Mouse (Mus musculus): Measurements from ENCODE around the gene Diaph3.

DNA sequence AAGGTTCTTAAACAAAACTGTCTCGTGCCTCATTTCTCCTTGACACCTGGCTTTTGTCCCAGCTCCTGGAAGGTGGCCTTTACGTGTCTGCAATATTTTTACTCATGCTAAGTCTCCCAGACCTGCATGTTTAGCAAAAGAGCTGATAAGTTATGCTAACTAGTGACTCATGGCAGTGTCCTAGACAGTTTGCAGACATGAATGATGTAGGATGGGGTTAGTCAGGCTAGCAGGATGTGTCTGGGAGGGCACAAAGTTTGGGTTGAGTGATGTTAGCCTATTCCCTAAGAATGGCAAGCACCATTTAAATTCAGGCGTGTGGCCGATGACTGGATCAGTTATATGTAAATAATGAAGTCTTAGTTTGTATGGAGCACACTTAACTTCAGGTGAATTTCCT is 478.2 kb downstream of the Diaph3 start:
- TF ChIP-seq CTCF (IDR thresholded peaks at IDR 0.05; ENCODE audit: extremely low read depth, insufficient read depth, insufficient read length, insufficient replicate concordance) (no peak), POLR2A (IDR thresholded peaks at IDR 0.05; ENCODE audit: low read depth, low read length) (no peak)
